Mouse (Mus musculus) E14TG2a.4 (cell line): ENCODE measurements around the gene Alkbh2.
A peak's percentile ranks its signal among the peaks of the same experiment; 100 is the strongest.

Source experiments
- CTCF ChIP-seq: conservative IDR thresholded peaks from 2 replicates; pipeline ENCODE4 v1.5.1; 2014; ENCODE audit warnings: low read length
- NANOG ChIP-seq: IDR thresholded peaks from 2 replicates; pipeline ENCODE4 v1.6.1; 2014; ENCODE audit warnings: borderline replicate concordance, low read length, mixed read lengths

GRCm38 (mm10) chr5:114173458-114173857 lies 45.4 kb upstream of the Alkbh2 start:
- TF ChIP-seq CTCF (peak; percentile 43), NANOG (no peak)
